Mouse (Mus musculus) lung, adult 10 weeks (tissue): ENCODE results near the gene Adgrf4. TPM values are rescaled to one million over a fixed set of nuclear protein-coding genes. Genes with fewer than 3 reads are reported as not detected.

Source experiments
- polyA plus RNA-seq: library from polyadenylated mRNA; stranded (reverse); fragments of 350-450 nt; fragmentation: Illumina TruSeq; extraction: RNeasy Lipid Tissue Mini Kit (QIAGEN cat#74804); gene quantifications from one replicate; pipeline ENCODE4 v1.2.3, GENCODE M21; 2014; ENCODE audit warnings: low read depth, low replicate concordance; ENCODE audit not compliant: insufficient read depth

Gene Adgrf4
- 0.12 TPM for polyA plus RNA-seq

DNA sequence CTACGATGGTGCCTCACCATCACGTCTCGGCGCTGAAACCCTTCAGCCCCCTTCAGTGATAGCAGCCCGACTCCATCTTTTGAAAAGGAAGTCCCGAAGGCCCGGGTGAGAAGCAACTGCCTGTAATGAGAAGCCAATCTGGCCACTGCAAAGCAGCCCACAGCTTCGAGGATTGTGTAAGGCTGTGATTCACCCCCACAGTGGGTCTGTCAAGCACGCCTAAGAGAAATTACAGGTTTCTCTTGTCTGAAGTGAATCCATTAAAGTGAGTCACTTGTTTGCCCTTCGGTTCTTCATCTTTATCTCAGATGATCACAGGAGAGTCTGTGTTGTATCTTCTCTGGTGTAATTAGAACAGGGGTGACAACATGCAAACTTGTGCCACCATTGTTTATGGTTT, at the start of gene Adgrf4:
Adgrf4 (minus strand) TSS at position 149 of the 400 bp plus-strand sequence.

GRCm38 (mm10) chr17:42741801-42742217, 49.7 kb upstream of the Adgrf4 start, which contains the start of gene Adgrf2:
Gene Adgrf2 (minus strand): TSS chr17:42742179.

GRCm38 (mm10) chr17:42611295-42611694, 80.8 kb downstream of the Adgrf4 start, which contains the start of gene Opn5:
Gene Opn5 (minus strand): TSS chr17:42611395.

Other genes starting within 250 kb of the Adgrf4 start
- not detected for gene Opn5, start 80.9 kb downstream of the Adgrf4 start, polyA plus RNA-seq
- gene Adgrf2, start 49.9 kb upstream of the Adgrf4 start, polyA plus RNA-seq, result not detected
- 19.9 TPM for gene Cd2ap, start 184.4 kb upstream of the Adgrf4 start, polyA plus RNA-seq